Mouse (Mus musculus): Measurements from ENCODE around the gene 0610010F05Rik. TPM values are rescaled to one million over a fixed set of nuclear protein-coding genes. Genes with fewer than 3 reads are reported as not detected.
A peak's percentile ranks its signal among the peaks of the same experiment; 100 is the strongest.
"Not testable (repeated sequence)": the region's sequence is repeated elsewhere in the genome, so short reads cannot be mapped to it uniquely, and the experiment has no call there.

Gene 0610010F05Rik
- polyA plus RNA-seq, 1 experiment from 2014 or later = 142 TPM

GRCm38 (mm10) chr11:23657791-23658190 lies 24.4 kb upstream of the 0610010F05Rik start:
- WGBS = 91% methylated on average over 2 of the region's 2 CpGs
- Histone ChIP-seq H3K9me3 (no peaks in the 10 kb centered on the region), H3K9ac (no peak overlapping the region), H3K4me2 (no peak overlapping the region), H3K4me3 (no peak overlapping the region), H3K36me3 (no peaks in the 10 kb centered on the region), H3K27me3 (no peaks in the 10 kb centered on the region), H3K27ac (no peak overlapping the region), H3K4me1 (replicated peaks) (peaks cover 7% of the 10 kb centered on the region)
- no peak for ATAC-seq (ENCODE audit: low FRiP score)

GRCm38 (mm10) chr11:23653666-23654065 lies 20.2 kb upstream of the 0610010F05Rik start:
- Histone ChIP-seq H3K4me2 (no peak overlapping the region), H3K27ac (no peak overlapping the region), H3K9ac (no peak overlapping the region), H3K27me3 (no peaks in the 10 kb centered on the region), H3K4me3 (no peak overlapping the region), H3K4me1 (replicated peaks) (no peaks in the 10 kb centered on the region), H3K9me3 (no peaks in the 10 kb centered on the region), H3K36me3 (peaks cover 20% of the 10 kb centered on the region)
- WGBS = 57% methylated on average over 3 of the region's 3 CpGs
- ATAC-seq (ENCODE audit: low FRiP score) = no peak

GRCm38 (mm10) chr11:23647835-23648234 lies 14.4 kb upstream of the 0610010F05Rik start:
- no peak for ATAC-seq (ENCODE audit: low FRiP score)
- Histone ChIP-seq H3K9me3 (no peaks in the 10 kb centered on the region), H3K4me3 (no peak overlapping the region), H3K27ac (no peak overlapping the region), H3K4me2 (no peak overlapping the region), H3K27me3 (no peaks in the 10 kb centered on the region), H3K4me1 (replicated peaks) (no peaks in the 10 kb centered on the region), H3K36me3 (peaks cover 43% of the 10 kb centered on the region), H3K9ac (no peak overlapping the region)
- 94% methylated on average over 3 of the region's 3 CpGs for WGBS

GRCm38 (mm10) chr11:23647431-23647830 lies 14.0 kb upstream of the 0610010F05Rik start:
- Histone ChIP-seq H3K4me2 (no peak overlapping the region), H3K27ac (no peak overlapping the region), H3K27me3 (no peaks in the 10 kb centered on the region), H3K9ac (no peak overlapping the region), H3K4me3 (no peak overlapping the region), H3K9me3 (no peaks in the 10 kb centered on the region), H3K36me3 (peaks cover 47% of the 10 kb centered on the region), H3K4me1 (replicated peaks) (no peaks in the 10 kb centered on the region)
- ATAC-seq (ENCODE audit: low FRiP score) = no peak

GRCm38 (mm10) chr11:23634573-23634972 lies 1.1 kb upstream of the 0610010F05Rik start:
- WGBS = 62% methylated on average over 8 of the region's 8 CpGs
- Histone ChIP-seq H3K9ac (no peak overlapping the region), H3K4me1 (replicated peaks) (peaks cover 29% of the 10 kb centered on the region), H3K27me3 (no peaks in the 10 kb centered on the region), H3K4me2 (peak overlapping the region; percentile 55; the same call in 1 of the 2 replicates), H3K9me3 (no peaks in the 10 kb centered on the region), H3K36me3 (peaks cover 4% of the 10 kb centered on the region; the same call in 1 of the 2 replicates), H3K27ac (no peak overlapping the region), H3K4me3 (no peak overlapping the region)
- no peak for ATAC-seq (ENCODE audit: low FRiP score)

- 11% methylated on average over 7 of the region's 7 CpGs for WGBS
- Histone ChIP-seq H3K9ac (peak overlapping the region; percentile 98), H3K27me3 (no peaks in the 10 kb centered on the region), H3K4me2 (peak overlapping the region; percentile 55), H3K9me3 (no peaks in the 10 kb centered on the region), H3K4me3 (peak overlapping the region; percentile 89), H3K4me1 (replicated peaks) (peaks cover 30% of the 10 kb centered on the region), H3K27ac (peak overlapping the region; percentile 97), H3K36me3 (no peaks in the 10 kb centered on the region)
- ATAC-seq (ENCODE audit: low FRiP score) = peak; percentile 49
Observed at GRCm38 (mm10) chr11:23633879-23634215, 408 bp upstream of the 0610010F05Rik start.

GRCm38 (mm10) chr11:23630664-23631063 lies 2.8 kb downstream of the 0610010F05Rik start:
- Histone ChIP-seq H3K4me1 (replicated peaks) (peaks cover 30% of the 10 kb centered on the region), H3K27me3 (no peaks in the 10 kb centered on the region), H3K9me3 (no peaks in the 10 kb centered on the region), H3K36me3 (peaks cover 13% of the 10 kb centered on the region), H3K27ac (no peak overlapping the region), H3K4me3 (no peak overlapping the region), H3K4me2 (no peak overlapping the region), H3K9ac (no peak overlapping the region)
- no peak for ATAC-seq (ENCODE audit: low FRiP score)

- peaks cover 45% of the 10 kb centered on the region for H3K36me3 ChIP-seq
- H3K4me2 ChIP-seq = no peak overlapping the region
- 90% methylated on average over 5 of the region's 5 CpGs for WGBS
- no peak overlapping the region for H3K4me3 ChIP-seq
- ATAC-seq (ENCODE audit: low FRiP score) = no peak
- H3K9ac ChIP-seq = no peak overlapping the region
- no peaks in the 10 kb centered on the region for H3K4me1 ChIP-seq (replicated peaks)
- no peak overlapping the region for H3K27ac ChIP-seq
- H3K27me3 ChIP-seq = no peaks in the 10 kb centered on the region
- H3K9me3 ChIP-seq = no peaks in the 10 kb centered on the region
Observed at GRCm38 (mm10) chr11:23618995-23619394, 14.4 kb downstream of the 0610010F05Rik start.

- no peak overlapping the region for H3K9ac ChIP-seq
- no peak overlapping the region for H3K4me3 ChIP-seq
- no peaks in the 10 kb centered on the region for H3K4me1 ChIP-seq (replicated peaks)
- no peak overlapping the region for H3K27ac ChIP-seq
- no peaks in the 10 kb centered on the region for H3K27me3 ChIP-seq
- WGBS = 90% methylated on average over 5 of the region's 5 CpGs
- ATAC-seq (ENCODE audit: low FRiP score) = no peak
- H3K9me3 ChIP-seq = no peaks in the 10 kb centered on the region
- H3K4me2 ChIP-seq = no peak overlapping the region
- H3K36me3 ChIP-seq = peaks cover 38% of the 10 kb centered on the region
Observed at GRCm38 (mm10) chr11:23614546-23614945, 18.9 kb downstream of the 0610010F05Rik start.

GRCm38 (mm10) chr11:23607291-23607690 lies 26.1 kb downstream of the 0610010F05Rik start:
- not testable (repeated sequence) for H3K27me3 ChIP-seq; H3K4me3 ChIP-seq; H3K4me2 ChIP-seq; H3K4me1 ChIP-seq (replicated peaks); ATAC-seq (ENCODE audit: low FRiP score); H3K9ac ChIP-seq; H3K27ac ChIP-seq; H3K9me3 ChIP-seq
- WGBS = 95% methylated on average over 6 of the region's 6 CpGs
- peaks cover 66% of the 10 kb centered on the region for H3K36me3 ChIP-seq

GRCm38 (mm10) chr11:23570130-23570529 lies 63.3 kb downstream of the 0610010F05Rik start:
- Histone ChIP-seq H3K9me3 (no peaks in the 10 kb centered on the region), H3K27ac (no peak overlapping the region), H3K27me3 (no peaks in the 10 kb centered on the region), H3K4me1 (replicated peaks) (no peaks in the 10 kb centered on the region), H3K4me3 (no peak overlapping the region), H3K36me3 (peaks cover 43% of the 10 kb centered on the region), H3K4me2 (no peak overlapping the region), H3K9ac (no peak overlapping the region)
- ATAC-seq (ENCODE audit: low FRiP score) = no peak
- 91% methylated on average over 7 of the region's 7 CpGs for WGBS

- Histone ChIP-seq H3K27me3 (no peaks in the 10 kb centered on the region), H3K36me3 (peaks cover 37% of the 10 kb centered on the region), H3K9me3 (no peaks in the 10 kb centered on the region), H3K4me2 (no peak overlapping the region), H3K4me3 (no peak overlapping the region), H3K4me1 (replicated peaks) (no peaks in the 10 kb centered on the region), H3K27ac (no peak overlapping the region), H3K9ac (no peak overlapping the region)
- WGBS = 60% methylated on average over 6 of the region's 6 CpGs
- peak; percentile 69; the same call in 1 of the 2 replicates for ATAC-seq (ENCODE audit: low FRiP score)
Observed at GRCm38 (mm10) chr11:23565761-23566160, 67.7 kb downstream of the 0610010F05Rik start.

GRCm38 (mm10) chr11:23557039-23557630 lies 76.3 kb downstream of the 0610010F05Rik start:
- H3K27ac ChIP-seq = no peak overlapping the region
- no peak for ATAC-seq (ENCODE audit: low FRiP score)
- 76% methylated on average over 6 of the region's 6 CpGs for WGBS
- H3K9ac ChIP-seq = no peak overlapping the region
- H3K4me2 ChIP-seq = no peak overlapping the region
- no peak overlapping the region for H3K4me3 ChIP-seq
- peaks cover 11% of the 10 kb centered on the region for H3K36me3 ChIP-seq
- no peaks in the 10 kb centered on the region for H3K4me1 ChIP-seq (replicated peaks)
- H3K9me3 ChIP-seq = no peaks in the 10 kb centered on the region
- no peaks in the 10 kb centered on the region for H3K27me3 ChIP-seq

Data from hindbrain, embryonic 13.5 days (tissue).